In genomic region chr6:50440966-50441862, GRCm38 (mm10) we compare ENCODE assay signal across 15 mouse cellular contexts. TPM values are rescaled to one million over a fixed set of nuclear protein-coding genes. Genes with fewer than 3 reads are reported as not detected.
DNase-seq lines count a peak whose midpoint lies in the region; ATAC-seq and TF ChIP-seq lines count a peak whose summit lies in the region.
"Had no signal": no experiment of that assay in that cellular context is flagged by ENCODE, and none has a peak within 500 bp of the region (broad histone marks: within the 10 kb centered on the region; RNA-seq: fewer than 3 reads in every experiment).

No protein-coding gene starts in this region.

- intact Hi-C loops in left cerebral cortex, adult 2 months (cut with DNase I): loop anchor here (2.0 to 5.0 kb wide), 2 partner anchors 28 to 39 kb away; no protein-coding TSS in a partner anchor
- intact Hi-C loops in left cerebral cortex, postnatal 25 days (cut with DNase I): loop anchor here (1.0 kb wide), 1 partner anchor 38 kb away; no protein-coding TSS in a partner anchor

- H3K36me3 ChIP-seq in embryonic facial prominence, embryonic 14.5 days (ENCODE audit: control insufficient read depth, insufficient read depth, low read length): no peaks in the 10 kb centered on the region
- H3K36me3 ChIP-seq: liver, embryonic 15.5 days; midbrain, embryonic 15.5 days; neural tube, embryonic 13.5 days had no signal

- WGBS in embryonic facial prominence, embryonic 14.5 days: 80% methylated on average over 5 of the region's 5 CpGs

- H3K4me1 ChIP-seq in embryonic facial prominence, embryonic 14.5 days (ENCODE audit: control insufficient read depth, insufficient read depth, low read length): no peaks in the 10 kb centered on the region
- H3K4me1 ChIP-seq: liver, embryonic 15.5 days; midbrain, embryonic 15.5 days; neural tube, embryonic 13.5 days had no signal

- no peaks in the 10 kb centered on the region for H3K27me3 ChIP-seq in embryonic facial prominence, embryonic 14.5 days (replicated peaks; ENCODE audit: control insufficient read depth, insufficient read depth, low read length)
- H3K27me3 ChIP-seq: forebrain, embryonic 13.5 days; liver, embryonic 15.5 days; midbrain, embryonic 15.5 days; neural tube, embryonic 13.5 days had no signal

- no peaks in the 10 kb centered on the region for H3K9me3 ChIP-seq in embryonic facial prominence, embryonic 14.5 days (ENCODE audit: control insufficient read depth, low read length)
- H3K9me3 ChIP-seq: forebrain, embryonic 13.5 days; liver, embryonic 15.5 days; midbrain, embryonic 15.5 days; neural tube, embryonic 13.5 days had no signal

- peak; percentile 61; the same call in 1 of the 2 replicates for ATAC-seq in embryonic facial prominence, embryonic 14.5 days (ENCODE audit: low read depth)
- ATAC-seq in granulocyte monocyte progenitor cell, adult 5-6 weeks (replicated peaks; ENCODE audit: poor library complexity, severe bottlenecking): peak; percentile 23; the same call in 1 of the 2 replicates
- ATAC-seq: forebrain, embryonic 13.5 days; midbrain, embryonic 15.5 days had no signal

- no peak for TF ChIP-seq CTCF in left cerebral cortex, adult 2 months (IDR thresholded peaks at IDR 0.05)
- no peak for TF ChIP-seq CTCF in layer of hippocampus, adult 2 months (conservative IDR thresholded peaks at IDR 0.05)

- no peak overlapping the region for H3K4me3 ChIP-seq in left cerebral cortex, adult 2 months
- no peak overlapping the region for H3K4me3 ChIP-seq in embryonic facial prominence, embryonic 14.5 days (ENCODE audit: low read depth, low read length)
- H3K4me3 ChIP-seq in layer of hippocampus, adult 2 months: no peak overlapping the region
- H3K4me3 ChIP-seq: forebrain, embryonic 13.5 days; liver, embryonic 15.5 days; midbrain, embryonic 15.5 days; neural tube, embryonic 13.5 days had no signal

- DNase-seq in left cerebral cortex, adult 2 months (ENCODE audit: extremely low spot score in 1 of 2, low spot score in 2 of 2): no peak
- no peak for DNase-seq in left cerebral cortex, postnatal 25 days (ENCODE audit: low spot score in 2 of 2)
- DNase-seq in embryonic facial prominence, embryonic 14.5 days (ENCODE audit: low spot score): peak; percentile 79
- peak; percentile 34 for DNase-seq in lung, postnatal 25 days (ENCODE audit: low spot score)
- no peak for DNase-seq in layer of hippocampus, adult 2 months (ENCODE audit: low spot score in 2 of 2)
- DNase-seq in adrenal gland, postnatal 14 days: no peak
- DNase-seq: cerebellum, adult 11-12 months; embryo, embryonic 11 days; gastrocnemius, postnatal 10 days; thymus, postnatal 36 days had no signal

- no peak overlapping the region for H3K9ac ChIP-seq in embryonic facial prominence, embryonic 14.5 days (ENCODE audit: low read depth, low read length)
- H3K9ac ChIP-seq: forebrain, embryonic 13.5 days; liver, embryonic 15.5 days; midbrain, embryonic 15.5 days; neural tube, embryonic 13.5 days had no signal

- H3K27ac ChIP-seq in left cerebral cortex, adult 2 months: peak overlapping the region; percentile 13; the same call in 1 of the 2 replicates
- H3K27ac ChIP-seq in embryonic facial prominence, embryonic 14.5 days (replicated peaks; ENCODE audit: low read depth, low read length): peak overlapping the region; percentile 54
- no peak overlapping the region for H3K27ac ChIP-seq in layer of hippocampus, adult 2 months
- H3K27ac ChIP-seq: forebrain, embryonic 13.5 days; liver, embryonic 15.5 days; midbrain, embryonic 15.5 days; neural tube, embryonic 13.5 days had no signal

- no peak overlapping the region for H3K4me2 ChIP-seq in embryonic facial prominence, embryonic 14.5 days (ENCODE audit: low read depth, low read length)
- H3K4me2 ChIP-seq: forebrain, embryonic 13.5 days; liver, embryonic 15.5 days; midbrain, embryonic 15.5 days; neural tube, embryonic 13.5 days had no signal

RNA-seq across cellular contexts. Expression of gene Osbpl3, which starts 14.8 kb away (rescaled TPM):
- 10 to 100 TPM; 45.5 to 56.0 TPM for total RNA-seq in left cerebral cortex, adult 2 months (2021)
- total RNA-seq in left cerebral cortex, postnatal 25 days (2021): 10 to 100 TPM; 35.0 to 40.1 TPM
- 9.7 and 10.6 TPM in 2 replicates for polyA plus RNA-seq in embryonic facial prominence, embryonic 14.5 days (2014; fragmentation: Nextera tagmentation; extraction: Ambion mirVana)
- 9.1 TPM in 2 replicates for total RNA-seq in granulocyte monocyte progenitor cell, adult 5-6 weeks (2014; fragmentation: Nextera tagmentation)
- 8.9 and 9.3 TPM in 2 replicates for total RNA-seq in granulocyte monocyte progenitor cell, adult 5-6 weeks (2017)
- 10 to 100 TPM; 15.7 to 16.1 TPM for total RNA-seq in layer of hippocampus, adult 2 months (2021)
- 35.9 and 37.4 TPM in 2 replicates for total RNA-seq in adrenal gland, postnatal 14 days (2021)

Comparison
In these comparisons a context has a peak if more than half of its experiments do, and no peak if none do; other contexts are left out.
1. DNase-seq: peak in embryonic facial prominence, embryonic 14.5 days (single experiment) and lung, postnatal 25 days (single experiment); none in left cerebral cortex, adult 2 months (0 of 2), left cerebral cortex, postnatal 25 days (0 of 2), layer of hippocampus, adult 2 months (0 of 2) and adrenal gland, postnatal 14 days (single experiment).